Mouse (Mus musculus): Measurements from ENCODE around the gene Fam178b.

GRCm38 (mm10) chr1:36691271-36692155 is 8.5 kb upstream of the Fam178b start, which contains the start of gene Cox5b:
- no peak for TF ChIP-seq CTCF (IDR thresholded peaks at IDR 0.05; ENCODE audit: low read depth, low read length)
- no peak for TF ChIP-seq EP300 (IDR thresholded peaks at IDR 0.05; ENCODE audit: insufficient read depth, low read depth, low read length)
